Mouse (Mus musculus): ENCODE data around the gene Ago4. TPM values are rescaled to one million over a fixed set of nuclear protein-coding genes. Genes with fewer than 3 reads are reported as not detected.

Ago4 gene
- polyA plus RNA-seq, 1 experiment from 2014 or later: 1.4 TPM

Small RNA genes within 50 kb of the gene (microRNA-seq; reads per million reads assigned to microRNA genes)
- 1.0 reads per million for gene Mir7119

Other genes with a start within 250 kb of the Ago4 start
- 10.6 and 15.2 TPM in 2 replicates for gene Col8a2, start 246.7 kb downstream of the Ago4 start, polyA plus RNA-seq (2015; fragmentation: Nextera tagmentation; extraction: Ambion mirVana)
- 74.4 and 81.1 TPM in 2 replicates for gene Adprhl2, start 211.8 kb downstream of the Ago4 start, polyA plus RNA-seq (2015; fragmentation: Nextera tagmentation; extraction: Ambion mirVana)
- gene Tekt2, start 207.8 kb downstream of the Ago4 start, polyA plus RNA-seq (2015; fragmentation: Nextera tagmentation; extraction: Ambion mirVana): 4.7 and 4.9 TPM in 2 replicates
- gene Ago3, start 103.9 kb downstream of the Ago4 start, polyA plus RNA-seq (2015; fragmentation: Nextera tagmentation; extraction: Ambion mirVana): 12.9 and 15.9 TPM in 2 replicates
- gene Ago1, start 64.9 kb downstream of the Ago4 start, polyA plus RNA-seq (2015; fragmentation: Nextera tagmentation; extraction: Ambion mirVana): 5.1 and 5.2 TPM in 2 replicates
- 39.2 and 40.3 TPM in 2 replicates for gene Clspn, start 23.5 kb upstream of the Ago4 start, polyA plus RNA-seq (2015; fragmentation: Nextera tagmentation; extraction: Ambion mirVana)
- gene 5730409E04Rik, start 76.3 kb upstream of the Ago4 start, polyA plus RNA-seq (2015; fragmentation: Nextera tagmentation; extraction: Ambion mirVana): 1.6 and 2.2 TPM in 2 replicates
- gene Psmb2, start 144.2 kb upstream of the Ago4 start, polyA plus RNA-seq (2015; fragmentation: Nextera tagmentation; extraction: Ambion mirVana): 457 and 491 TPM in 2 replicates
- not detected in 2 replicates for gene Tfap2e, start 202.8 kb upstream of the Ago4 start, polyA plus RNA-seq (2015; fragmentation: Nextera tagmentation; extraction: Ambion mirVana)
- gene Ncdn, start 220.0 kb upstream of the Ago4 start, polyA plus RNA-seq (2015; fragmentation: Nextera tagmentation; extraction: Ambion mirVana): 27.1 and 28.2 TPM in 2 replicates
- 24.5 and 27.8 TPM in 2 replicates for gene AU040320, start 220.1 kb upstream of the Ago4 start, polyA plus RNA-seq (2015; fragmentation: Nextera tagmentation; extraction: Ambion mirVana)

All from kidney, embryonic 15.5 days (tissue).